ENCODE assay signal across 14 mouse cellular contexts in the genomic region with DNA sequence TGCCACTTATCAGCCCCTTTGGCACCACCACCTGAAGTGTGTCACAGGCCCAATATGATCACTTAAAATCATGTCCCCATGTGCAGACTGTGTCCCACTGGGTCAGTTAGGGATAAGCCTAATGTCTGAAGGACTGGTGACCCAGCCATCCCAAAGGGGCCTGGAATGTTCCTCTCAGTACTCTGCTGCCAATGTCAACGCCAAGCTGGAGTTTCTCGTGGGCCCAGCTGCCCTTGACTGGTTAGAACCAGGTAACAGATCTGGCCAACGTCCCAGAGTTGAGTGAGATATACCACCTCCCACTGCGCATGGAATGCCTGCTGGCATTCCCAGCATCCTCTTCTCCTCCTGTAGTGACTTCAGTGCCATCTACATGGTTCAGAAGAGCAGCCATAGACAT. TPM values are rescaled to one million over a fixed set of nuclear protein-coding genes. Genes with fewer than 3 reads are reported as not detected.
DNase-seq lines count a peak whose midpoint lies in the region; ATAC-seq and TF ChIP-seq lines count a peak whose summit lies in the region.
"Had no signal": no experiment of that assay in that cellular context is flagged by ENCODE, and none has a peak within 500 bp of the region (broad histone marks: within the 10 kb centered on the region; RNA-seq: fewer than 3 reads in every experiment).

No protein-coding gene starts in this region.

- no peaks in the 10 kb centered on the region for H3K27me3 ChIP-seq in heart, adult 2 months (ENCODE audit: control insufficient read depth, insufficient read depth, low read length)
- no peaks in the 10 kb centered on the region for H3K27me3 ChIP-seq in heart, embryonic 12.5 days (replicated peaks)
- H3K27me3 ChIP-seq in limb, embryonic 11.5 days (ENCODE audit: control insufficient read depth, insufficient read depth, low read length) = no peaks in the 10 kb centered on the region
- peaks cover 24% of the 10 kb centered on the region; the same call in 1 of the 2 replicates for H3K27me3 ChIP-seq in limb, embryonic 10.5 days (ENCODE audit: low read depth, poor library complexity, severe bottlenecking)
- H3K27me3 ChIP-seq: embryonic facial prominence, embryonic 15.5 days had no signal

- H3K9ac ChIP-seq in heart, adult 2 months (ENCODE audit: low read depth, low read length) = no peak overlapping the region
- no peak overlapping the region for H3K9ac ChIP-seq in heart, embryonic 12.5 days
- no peak overlapping the region for H3K9ac ChIP-seq in limb, embryonic 11.5 days (ENCODE audit: low read length)
- H3K9ac ChIP-seq: embryonic facial prominence, embryonic 15.5 days had no signal

- H3K9me3 ChIP-seq in heart, embryonic 12.5 days (replicated peaks) = no peaks in the 10 kb centered on the region
- no peaks in the 10 kb centered on the region for H3K9me3 ChIP-seq in limb, embryonic 11.5 days (ENCODE audit: control insufficient read depth, low read length)
- no peaks in the 10 kb centered on the region for H3K9me3 ChIP-seq in limb, embryonic 10.5 days (replicated peaks)
- H3K9me3 ChIP-seq: embryonic facial prominence, embryonic 15.5 days had no signal

- ATAC-seq in heart, embryonic 12.5 days (ENCODE audit: insufficient number of reproducible peaks, low FRiP score) = no peak
- ATAC-seq in limb, embryonic 11.5 days (ENCODE audit: insufficient number of reproducible peaks, low FRiP score, low TSS enrichment, low read depth) = no peak
- ATAC-seq: CD4-positive, CD25-positive, alpha-beta regulatory T cell, adult 4 months had no signal

- peaks cover 31% of the 10 kb centered on the region for H3K4me1 ChIP-seq in heart, adult 2 months (ENCODE audit: control insufficient read depth, insufficient read depth, low read length)
- H3K4me1 ChIP-seq in heart, embryonic 12.5 days (replicated peaks) = peaks cover 85% of the 10 kb centered on the region
- peaks cover 23% of the 10 kb centered on the region for H3K4me1 ChIP-seq in limb, embryonic 11.5 days (ENCODE audit: control insufficient read depth, insufficient read depth, low read length)
- peaks cover 39% of the 10 kb centered on the region for H3K4me1 ChIP-seq in limb, embryonic 10.5 days

- peaks cover 2% of the 10 kb centered on the region; the same call in 1 of the 2 replicates for H3K36me3 ChIP-seq in heart, adult 2 months (ENCODE audit: control insufficient read depth, insufficient read depth, low read length)
- no peaks in the 10 kb centered on the region for H3K36me3 ChIP-seq in heart, embryonic 12.5 days
- H3K36me3 ChIP-seq in limb, embryonic 11.5 days (ENCODE audit: control insufficient read depth, insufficient read depth, low read length) = no peaks in the 10 kb centered on the region
- no peaks in the 10 kb centered on the region for H3K36me3 ChIP-seq in limb, embryonic 10.5 days
- H3K36me3 ChIP-seq: embryonic facial prominence, embryonic 15.5 days had no signal

- WGBS in heart, adult 2 months = 29% methylated on average over 4 of the region's 4 CpGs
- 29% methylated on average over 4 of the region's 4 CpGs for WGBS in heart, embryonic 12.5 days
- 96% methylated on average over 4 of the region's 4 CpGs for WGBS in limb, embryonic 11.5 days
- 87% methylated on average over 4 of the region's 4 CpGs for WGBS in limb, embryonic 10.5 days

- peak; percentile 26 to 45 for DNase-seq in heart, adult 2 months
- no peak for DNase-seq in limb, embryonic 11.5 days (ENCODE audit: low spot score)
- DNase-seq in limb, embryonic 10.5 days (ENCODE audit: low spot score) = no peak
- DNase-seq in heart, postnatal 10 days = peak; percentile 82 to 86
- peak; percentile 76 to 90 for DNase-seq in kidney, postnatal 25 days
- no peak for DNase-seq in spleen, adult 12 weeks (ENCODE audit: low spot score)
- DNase-seq in spleen, adult 18-20 months = no peak
- DNase-seq: cerebellum, adult 2 months; gastrocnemius, postnatal 36 days; thymus, postnatal 36 days had no signal

- H3K27ac ChIP-seq in heart, adult 2 months = peak overlapping the region; percentile 1; the same call in 1 of the 2 replicates
- H3K27ac ChIP-seq in heart, embryonic 12.5 days (ENCODE audit: poor library complexity, severe bottlenecking) = no peak overlapping the region
- H3K27ac ChIP-seq in limb, embryonic 11.5 days (replicated peaks; ENCODE audit: low read depth, low read length) = no peak overlapping the region
- H3K27ac ChIP-seq in limb, embryonic 10.5 days = no peak overlapping the region
- H3K27ac ChIP-seq: embryonic facial prominence, embryonic 15.5 days; hindbrain, embryonic 14.5 days had no signal

- TF ChIP-seq CTCF in heart, adult 2 months (IDR thresholded peaks at IDR 0.05) = no peak

- TF ChIP-seq POLR2A in heart, adult 2 months (IDR thresholded peaks at IDR 0.05; ENCODE audit: insufficient read depth, low read depth, low read length) = no peak

- no peak overlapping the region for H3K4me2 ChIP-seq in heart, embryonic 12.5 days
- 0 out of 2 replicates have a peak overlapping the region, but pooled peaks have one; percentile 2 for H3K4me2 ChIP-seq in limb, embryonic 11.5 days (ENCODE audit: low read depth, severe bottlenecking)
- H3K4me2 ChIP-seq: embryonic facial prominence, embryonic 15.5 days; hindbrain, embryonic 14.5 days had no signal

- H3K79me2 ChIP-seq in heart, adult 2 months (replicated peaks; ENCODE audit: control insufficient read depth, insufficient read depth, low read length) = no peaks in the 10 kb centered on the region; the same call in 1 of the 2 replicates

- intact Hi-C loops in heart, adult 2 months (cut with DNase I) = no loop called here
- intact Hi-C loops in heart, postnatal 10 days (cut with DNase I) = no loop called here

- no peak overlapping the region for H3K4me3 ChIP-seq in heart, adult 2 months
- no peak overlapping the region for H3K4me3 ChIP-seq in heart, embryonic 12.5 days
- no peak overlapping the region for H3K4me3 ChIP-seq in limb, embryonic 11.5 days (ENCODE audit: low read depth, low read length)
- H3K4me3 ChIP-seq in limb, embryonic 10.5 days = no peak overlapping the region
- H3K4me3 ChIP-seq: embryonic facial prominence, embryonic 15.5 days had no signal

- 0 out of 2 replicates have a peak, but pooled peaks have one; percentile 38 for TF ChIP-seq EP300 in heart, adult 2 months (IDR thresholded peaks at IDR 0.05; ENCODE audit: insufficient read depth, low read depth, low read length)

RNA-seq across cellular contexts. Expression of gene Tspan18, which starts 5.2 kb away (rescaled TPM):
- 10 to 100 TPM in 1 of 2 experiments, 1 to 10 TPM in 1; 9.4 to 16.0 TPM for total RNA-seq in heart, adult 2 months (2021)
- polyA plus RNA-seq in heart, adult 2 months (2012; rRNA removed) = 21.3 and 23.8 TPM in 2 replicates
- polyA plus RNA-seq in heart, embryonic 12.5 days (2016; fragmentation: Nextera tagmentation; extraction: Ambion mirVana) = 58.5 and 63.8 TPM in 2 replicates
- polyA plus RNA-seq in limb, embryonic 11.5 days (2014; fragmentation: Nextera tagmentation; extraction: Ambion mirVana) = 23.1 and 29.8 TPM in 2 replicates
- 9.9 and 13.4 TPM in 2 replicates for polyA plus RNA-seq in limb, embryonic 10.5 days (2016; fragmentation: Nextera tagmentation; extraction: Ambion mirVana)
- total RNA-seq in heart, postnatal 10 days (2021) = 10 to 100 TPM; 54.1 to 63.4 TPM

Comparison
In these comparisons a context has a peak if more than half of its experiments do, and no peak if none do; other contexts are left out.
1. DNase-seq: peak in heart, adult 2 months (2 of 2), heart, postnatal 10 days (2 of 2) and kidney, postnatal 25 days (2 of 2); none in limb, embryonic 11.5 days (single experiment), limb, embryonic 10.5 days (single experiment), spleen, adult 12 weeks (single experiment) and spleen, adult 18-20 months (0 of 2).